Mouse (Mus musculus): Measurements from ENCODE around the gene Hspa1l. TPM values are rescaled to one million over a fixed set of nuclear protein-coding genes. Genes with fewer than 3 reads are reported as not detected.
"Not testable (repeated sequence)": the region's sequence is repeated elsewhere in the genome, so short reads cannot be mapped to it uniquely, and the experiment has no call there.

Hspa1l gene
- polyA plus RNA-seq (2012; rRNA removed) = 0.02 TPM in 1 of 2 replicates, not detected in the other
- polyA plus RNA-seq (2014; fragmentation: Nextera tagmentation; extraction: Ambion mirVana) = 0.19 and 0.25 TPM in 2 replicates

GRCm38 (mm10) chr17:34972069-34972749 lies at the start of gene Hspa1l, which contains the start of gene Hspa1a:
Hspa1l (plus strand) TSS chr17:34972703.
Hspa1a (minus strand) TSS chr17:34972156.
- not testable (repeated sequence) for H3K36me3 ChIP-seq (replicated peaks; ENCODE audit: control insufficient read depth, insufficient read depth, low read depth); H3K4me1 ChIP-seq (replicated peaks; ENCODE audit: control insufficient read depth in 2 of 2, insufficient read depth in 2 of 2, low read length in 1 of 2); H3K9me3 ChIP-seq (ENCODE audit: control insufficient read depth, low read length); H3K9ac ChIP-seq (replicated peaks); H3K27ac ChIP-seq
- ATAC-seq (ENCODE audit: insufficient read depth) = peak; percentile 91
- peak in 1 of 3 experiments; percentile 60 for DNase-seq (ENCODE audit: low read depth in 3 of 3, low spot score in 3 of 3)
- Histone ChIP-seq H3K4me3 (ENCODE audit: insufficient read depth in 1 of 2, low read depth in 2 of 2, low read length in 2 of 2) (peak within 1 kb of the TSS; percentile 35 to 39), H3K4me2 (ENCODE audit: low read depth) (peak within 1 kb of the TSS; percentile 72), H3K27me3 (ENCODE audit: control insufficient read depth, insufficient read depth, low read length) (peaks cover 26% of the 10 kb centered on the region)
- under 1% methylated on average over 30 of the region's 33 CpGs for WGBS (ENCODE audit: insufficient replicate concordance)

DNA sequence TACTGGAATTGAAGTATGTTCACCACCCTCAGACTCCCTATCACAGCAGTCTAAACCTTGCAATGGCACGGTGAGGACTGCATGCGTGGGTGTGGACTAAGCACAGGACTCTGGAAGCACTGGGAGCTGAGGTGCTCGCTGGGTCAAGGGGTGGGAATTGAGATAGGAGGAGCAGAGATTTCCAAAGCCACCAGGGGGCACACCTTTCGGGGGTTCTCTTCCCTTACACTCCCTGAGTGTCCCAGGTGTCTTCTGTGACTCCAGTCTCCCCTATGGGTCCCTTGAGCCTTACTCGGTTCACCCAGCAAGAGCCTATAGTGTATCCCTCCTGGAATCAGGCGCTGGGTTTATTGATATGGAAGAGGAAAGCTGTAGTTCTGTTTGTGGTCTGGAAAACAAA lies 49.6 kb upstream of the Hspa1l start:
- Histone ChIP-seq H3K9ac (replicated peaks) (no peak overlapping the region), H3K4me3 (ENCODE audit: insufficient read depth in 1 of 2, low read depth in 2 of 2, low read length in 2 of 2) (no peak overlapping the region), H3K4me2 (ENCODE audit: low read depth) (no peak overlapping the region), H3K9me3 (ENCODE audit: control insufficient read depth, low read length) (no peaks in the 10 kb centered on the region), H3K27ac (no peak overlapping the region), H3K27me3 (ENCODE audit: control insufficient read depth, insufficient read depth, low read length) (no peaks in the 10 kb centered on the region), H3K4me1 (replicated peaks; ENCODE audit: control insufficient read depth in 2 of 2, insufficient read depth in 2 of 2, low read length in 1 of 2) (0 out of 4 replicates have a peak, but pooled peaks cover 0 to 2% of the 10 kb centered on the region in 2 experiments), H3K36me3 (replicated peaks; ENCODE audit: control insufficient read depth, insufficient read depth, low read depth) (no peaks in the 10 kb centered on the region)
- TF ChIP-seq EP300 (IDR thresholded peaks at IDR 0.05; ENCODE audit: low read depth) (no peak), CTCF (IDR thresholded peaks at IDR 0.05; ENCODE audit: low read depth) (peak; percentile 53)
- ATAC-seq (ENCODE audit: insufficient read depth) (no peak), DNase-seq (ENCODE audit: low read depth in 3 of 3, low spot score in 3 of 3) (no peak)
- 44% methylated on average over 6 of the region's 6 CpGs for WGBS (ENCODE audit: insufficient replicate concordance)

DNA sequence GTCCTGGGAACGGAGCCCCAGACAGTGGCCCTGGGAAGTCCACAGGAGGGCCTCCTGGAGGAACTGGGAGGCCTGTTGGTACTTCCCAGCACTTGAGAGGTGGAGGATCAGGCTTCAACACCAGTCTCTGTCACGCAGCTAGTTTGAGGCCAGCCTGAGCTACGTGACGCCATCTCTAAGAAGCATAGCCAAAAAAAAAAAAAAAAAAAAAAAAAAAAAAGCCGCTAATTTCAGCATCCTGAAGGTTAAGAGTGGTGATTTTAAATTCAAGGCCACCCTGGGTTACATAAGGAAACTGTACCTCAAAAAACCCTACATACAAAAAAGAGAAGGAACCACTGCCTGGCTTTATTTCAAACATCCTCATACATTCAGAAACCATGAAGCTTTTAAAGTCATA lies 48.2 kb upstream of the Hspa1l start:
- Histone ChIP-seq H3K27me3 (ENCODE audit: control insufficient read depth, insufficient read depth, low read length) (no peaks in the 10 kb centered on the region), H3K9ac (replicated peaks) (no peak overlapping the region), H3K4me1 (replicated peaks; ENCODE audit: control insufficient read depth in 2 of 2, insufficient read depth in 2 of 2, low read length in 1 of 2) (0 out of 4 replicates have a peak, but pooled peaks cover 0 to 2% of the 10 kb centered on the region in 2 experiments), H3K4me2 (ENCODE audit: low read depth) (no peak overlapping the region), H3K27ac (no peak overlapping the region), H3K36me3 (replicated peaks; ENCODE audit: control insufficient read depth, insufficient read depth, low read depth) (no peaks in the 10 kb centered on the region), H3K9me3 (ENCODE audit: control insufficient read depth, low read length) (no peaks in the 10 kb centered on the region), H3K4me3 (ENCODE audit: insufficient read depth in 1 of 2, low read depth in 2 of 2, low read length in 2 of 2) (no peak overlapping the region)
- no peak for ATAC-seq (ENCODE audit: insufficient read depth)
- no peak for DNase-seq (ENCODE audit: low read depth in 3 of 3, low spot score in 3 of 3)
- TF ChIP-seq EP300 (IDR thresholded peaks at IDR 0.05; ENCODE audit: low read depth) (no peak), CTCF (IDR thresholded peaks at IDR 0.05; ENCODE audit: low read depth) (no peak)
- WGBS (ENCODE audit: insufficient replicate concordance) = 74% methylated on average over 5 of the region's 5 CpGs

DNA sequence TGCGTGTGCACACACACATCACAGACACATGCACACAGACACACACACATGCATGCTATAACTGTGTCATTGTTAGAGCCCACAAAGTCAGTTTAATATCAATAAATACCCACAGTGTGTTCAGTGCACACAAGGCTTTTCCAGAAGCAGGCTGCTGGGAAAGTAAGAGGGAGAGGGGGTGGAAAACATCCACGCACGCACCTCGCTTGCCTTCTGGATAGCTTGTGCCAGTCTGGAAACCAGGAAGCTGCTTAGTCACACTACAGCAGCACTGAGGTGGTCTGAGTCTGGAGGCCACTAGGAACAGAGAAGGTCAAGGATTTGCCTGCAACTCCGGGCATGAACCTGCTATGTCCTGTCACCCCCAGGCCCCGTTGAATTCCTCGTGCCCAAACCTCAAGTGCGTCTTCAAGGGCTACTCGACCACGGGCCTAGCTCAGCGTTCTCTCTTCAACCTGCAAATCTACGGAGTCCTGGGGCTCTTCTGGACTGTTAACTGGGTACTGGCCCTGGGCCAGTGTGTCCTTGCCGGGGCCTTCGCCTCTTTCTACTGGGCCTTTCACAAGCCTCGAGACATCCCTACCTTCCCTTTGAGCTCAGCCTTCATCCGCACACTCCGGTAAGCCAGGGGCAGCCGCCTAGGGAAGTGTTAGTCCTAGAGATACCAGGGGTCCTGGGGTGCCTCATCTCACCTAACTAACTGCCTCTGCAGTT lies 45.0 kb upstream of the Hspa1l start:
- Histone ChIP-seq H3K36me3 (replicated peaks; ENCODE audit: control insufficient read depth, insufficient read depth, low read depth) (no peaks in the 10 kb centered on the region), H3K27me3 (ENCODE audit: control insufficient read depth, insufficient read depth, low read length) (no peaks in the 10 kb centered on the region), H3K9ac (replicated peaks) (no peak overlapping the region), H3K4me1 (replicated peaks; ENCODE audit: control insufficient read depth in 2 of 2, insufficient read depth in 2 of 2, low read length in 1 of 2) (peaks cover under 1 to 7% of the 10 kb centered on the region in 2 experiments; a peak in 3 of 4 replicates), H3K4me2 (ENCODE audit: low read depth) (no peak overlapping the region), H3K27ac (no peak overlapping the region), H3K4me3 (ENCODE audit: insufficient read depth in 1 of 2, low read depth in 2 of 2, low read length in 2 of 2) (no peak overlapping the region), H3K9me3 (ENCODE audit: control insufficient read depth, low read length) (no peaks in the 10 kb centered on the region)
- WGBS (ENCODE audit: insufficient replicate concordance) = 75% methylated on average over 18 of the region's 18 CpGs
- DNase-seq (ENCODE audit: low read depth in 3 of 3, low spot score in 3 of 3) = no peak
- TF ChIP-seq EP300 (IDR thresholded peaks at IDR 0.05; ENCODE audit: low read depth) (no peak), CTCF (IDR thresholded peaks at IDR 0.05; ENCODE audit: low read depth) (no peak)
- no peak for ATAC-seq (ENCODE audit: insufficient read depth)

- DNase-seq (ENCODE audit: low read depth in 3 of 3, low spot score in 3 of 3) (no peak), ATAC-seq (ENCODE audit: insufficient read depth) (no peak)
- Histone ChIP-seq H3K9ac (replicated peaks) (no peak overlapping the region), H3K4me1 (replicated peaks; ENCODE audit: control insufficient read depth in 2 of 2, insufficient read depth in 2 of 2, low read length in 1 of 2) (peaks cover 2 to 5% of the 10 kb centered on the region in 2 experiments; a peak in 3 of 4 replicates), H3K9me3 (ENCODE audit: control insufficient read depth, low read length) (no peaks in the 10 kb centered on the region), H3K4me3 (ENCODE audit: insufficient read depth in 1 of 2, low read depth in 2 of 2, low read length in 2 of 2) (no peak overlapping the region), H3K4me2 (ENCODE audit: low read depth) (no peak overlapping the region), H3K27ac (no peak overlapping the region), H3K36me3 (replicated peaks; ENCODE audit: control insufficient read depth, insufficient read depth, low read depth) (no peaks in the 10 kb centered on the region), H3K27me3 (ENCODE audit: control insufficient read depth, insufficient read depth, low read length) (no peaks in the 10 kb centered on the region)
- 58% methylated on average over 4 of the region's 4 CpGs for WGBS (ENCODE audit: insufficient replicate concordance)
- TF ChIP-seq CTCF (IDR thresholded peaks at IDR 0.05; ENCODE audit: low read depth) (no peak), EP300 (IDR thresholded peaks at IDR 0.05; ENCODE audit: low read depth) (no peak)
These were observed 43.7 kb upstream of the Hspa1l start for GRCm38 (mm10) chr17:34928841-34929240.
